Mouse (Mus musculus): Measurements from ENCODE around the gene Tlr7.
"Not testable (repeated sequence)": the region's sequence is repeated elsewhere in the genome, so short reads cannot be mapped to it uniquely, and the experiment has no call there.

Gene Tlr7

GRCm38 (mm10) chrX:167330399-167330798, at the start of gene Tlr7:
Tlr7 (minus strand) TSS chrX:167330558.
- DNase-seq (ENCODE audit: low spot score in 2 of 2) = no peak

- DNase-seq (ENCODE audit: low spot score in 2 of 2) = no peak
Observed at GRCm38 (mm10) chrX:167380073-167380472, 49.7 kb upstream of the Tlr7 start.

GRCm38 (mm10) chrX:167361231-167361630, 30.9 kb upstream of the Tlr7 start:
- DNase-seq (ENCODE audit: low spot score in 2 of 2) = not testable (repeated sequence)

GRCm38 (mm10) chrX:167359704-167360103, 29.3 kb upstream of the Tlr7 start:
- no peak for DNase-seq (ENCODE audit: low spot score in 2 of 2)

- DNase-seq (ENCODE audit: low spot score in 2 of 2) = no peak
Observed at GRCm38 (mm10) chrX:167357415-167357814, 27.1 kb upstream of the Tlr7 start.

GRCm38 (mm10) chrX:167355965-167356364, 25.6 kb upstream of the Tlr7 start:
- DNase-seq (ENCODE audit: low spot score in 2 of 2) = no peak

- DNase-seq (ENCODE audit: low spot score in 2 of 2) = no peak
Observed at GRCm38 (mm10) chrX:167353617-167354016, 23.3 kb upstream of the Tlr7 start.

GRCm38 (mm10) chrX:167346440-167346839, 16.1 kb upstream of the Tlr7 start:
- DNase-seq (ENCODE audit: low spot score in 2 of 2) = no peak

GRCm38 (mm10) chrX:167344356-167344755, 14.0 kb upstream of the Tlr7 start:
- DNase-seq (ENCODE audit: low spot score in 2 of 2) = no peak

- DNase-seq (ENCODE audit: low spot score in 2 of 2) = no peak
Observed at GRCm38 (mm10) chrX:167341811-167342210, 11.5 kb upstream of the Tlr7 start.

GRCm38 (mm10) chrX:167340190-167340589, 9.8 kb upstream of the Tlr7 start:
- no peak for DNase-seq (ENCODE audit: low spot score in 2 of 2)

- DNase-seq (ENCODE audit: low spot score in 2 of 2) = no peak
Observed at GRCm38 (mm10) chrX:167337990-167338389, 7.6 kb upstream of the Tlr7 start.

- no peak for DNase-seq (ENCODE audit: low spot score in 2 of 2)
Observed at GRCm38 (mm10) chrX:167334571-167334970, 4.2 kb upstream of the Tlr7 start.

GRCm38 (mm10) chrX:167332607-167333006, 2.2 kb upstream of the Tlr7 start:
- DNase-seq (ENCODE audit: low spot score in 2 of 2) = no peak

GRCm38 (mm10) chrX:167330993-167331392, 635 bp upstream of the Tlr7 start:
- no peak for DNase-seq (ENCODE audit: low spot score in 2 of 2)

- DNase-seq (ENCODE audit: low spot score in 2 of 2) = no peak
Observed at GRCm38 (mm10) chrX:167329620-167330019, 738 bp downstream of the Tlr7 start.

- DNase-seq (ENCODE audit: low spot score in 2 of 2) = no peak
Observed at GRCm38 (mm10) chrX:167329098-167329497, 1.3 kb downstream of the Tlr7 start.

GRCm38 (mm10) chrX:167328519-167328918, 1.8 kb downstream of the Tlr7 start:
- no peak for DNase-seq (ENCODE audit: low spot score in 2 of 2)

GRCm38 (mm10) chrX:167323742-167324141, 6.6 kb downstream of the Tlr7 start:
- DNase-seq (ENCODE audit: low spot score in 2 of 2) = no peak

GRCm38 (mm10) chrX:167321233-167321806, 9.0 kb downstream of the Tlr7 start:
- DNase-seq (ENCODE audit: low spot score in 2 of 2) = no peak

GRCm38 (mm10) chrX:167318819-167319396, 11.4 kb downstream of the Tlr7 start:
- DNase-seq (ENCODE audit: low spot score in 2 of 2) = no peak

GRCm38 (mm10) chrX:167315766-167316165, 14.6 kb downstream of the Tlr7 start:
- no peak for DNase-seq (ENCODE audit: low spot score in 2 of 2)

GRCm38 (mm10) chrX:167315093-167315726, 15.1 kb downstream of the Tlr7 start:
- DNase-seq (ENCODE audit: low spot score in 2 of 2) = no peak

Data from urinary bladder, postnatal 4 days (tissue).